Comparison of ENCODE assay signal across 16 mouse cellular contexts in the genomic region with DNA sequence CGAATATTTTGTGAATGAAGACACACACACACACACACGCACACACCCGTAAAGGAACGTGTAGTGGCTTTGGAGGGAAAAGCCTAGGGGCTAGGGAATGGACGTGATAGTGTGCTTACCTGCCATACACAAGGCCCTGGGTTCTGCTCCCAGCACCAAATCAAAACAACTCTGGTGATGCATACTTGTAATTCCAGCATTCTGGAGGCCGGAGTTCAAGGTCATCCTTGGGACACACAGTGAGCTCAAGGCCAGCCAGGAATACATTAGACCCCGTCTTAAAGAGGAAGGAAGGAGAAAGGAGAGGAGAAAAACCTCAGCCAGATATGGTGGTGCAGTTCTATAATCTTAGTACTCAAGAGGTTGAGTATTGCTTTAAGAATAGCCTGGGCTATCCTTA.
"Had no signal": no experiment of that assay in that cellular context is flagged by ENCODE, and none has a peak within 500 bp of the region (broad histone marks: within the 10 kb centered on the region; RNA-seq: fewer than 3 reads in every experiment).

No protein-coding gene starts in this region.

- DNase-seq: lung, adult 18-20 months; lung, postnatal 14 days; lung, postnatal 36 days; retina, postnatal 1 day; right cerebral cortex, adult 18-20 months; right cerebral cortex, postnatal 14 days; thymus, adult 2 months; thymus, postnatal 25 days; thymus, postnatal 4 days had no signal

- H3K4me2 ChIP-seq: lung, embryonic 15.5 days; midbrain, embryonic 12.5 days; midbrain, embryonic 15.5 days; neural tube, embryonic 13.5 days; neural tube, embryonic 15.5 days; stomach, embryonic 15.5 days had no signal

- H3K4me3 ChIP-seq: lung, embryonic 15.5 days; megakaryocyte, embryonic 14.5 days; midbrain, embryonic 12.5 days; midbrain, embryonic 15.5 days; neural tube, embryonic 13.5 days; neural tube, embryonic 15.5 days; stomach, embryonic 15.5 days had no signal

- H3K36me3 ChIP-seq: lung, embryonic 15.5 days; midbrain, embryonic 12.5 days; midbrain, embryonic 15.5 days; neural tube, embryonic 13.5 days; neural tube, embryonic 15.5 days; stomach, embryonic 15.5 days had no signal
